Mouse (Mus musculus) hindbrain, embryonic 11.5 days (tissue): ENCODE measurements at regions not wholly inside any gene's neighbourhood (a gene's known extent, or its start where the extent isn't known, plus 50 kb on each side); places are given as distances from the start of the nearest gene placed in this dataset.

Experiments
- ATAC-seq: fragments of 200-750 bp; cut with Nextera tagmentation; 2 replicates; pipeline ENCODE4 v1.8.0; 2017; ENCODE audit warnings: mild to moderate bottlenecking, moderate TSS enrichment, moderate library complexity; ENCODE audit not compliant: low FRiP score
- DNase-seq: peaks from one replicate; pipeline ENCODE4 v3.0.0-alpha.2; 2015; ENCODE audit warnings: low spot score
- H3K27ac ChIP-seq: fragments of 300-500 bp; sonication (generic); 2 replicates; pipeline ENCODE4 v1.5.1; 2014; ENCODE audit warnings: mild to moderate bottlenecking, low read depth, low read length
- H3K27me3 ChIP-seq: fragments of 300-500 bp; sonication (generic); 2 replicates; pipeline ENCODE4 v1.6.1; 2014; ENCODE audit warnings: mild to moderate bottlenecking, low read length, moderate library complexity, mixed read lengths; ENCODE audit not compliant: control insufficient read depth, insufficient read depth
- H3K36me3 ChIP-seq: fragments of 300-500 bp; sonication (generic); 2 replicates; pipeline ENCODE4 v1.6.1; 2014; ENCODE audit warnings: mild to moderate bottlenecking, low read length, moderate library complexity, mixed read lengths; ENCODE audit not compliant: control insufficient read depth, insufficient read depth
- H3K4me1 ChIP-seq: fragments of 300-500 bp; sonication (generic); replicated peaks from 2 replicates; pipeline ENCODE4 v1.6.1; 2014; ENCODE audit warnings: low read length, mixed read lengths; ENCODE audit not compliant: control insufficient read depth, insufficient read depth
- H3K4me2 ChIP-seq: fragments of 300-500 bp; sonication (generic); replicated peaks from 2 replicates; pipeline ENCODE4 v1.6.1; 2014; ENCODE audit warnings: mild to moderate bottlenecking, low read depth, low read length
- H3K4me3 ChIP-seq: fragments of 300-500 bp; sonication (generic); 2 replicates; pipeline ENCODE4 v1.5.1; 2014; ENCODE audit warnings: low read depth, low read length
- H3K9ac ChIP-seq: fragments of 300-500 bp; sonication (generic); 2 replicates; pipeline ENCODE4 v1.6.1; 2014; ENCODE audit warnings: low read depth, low read length
- H3K9me3 ChIP-seq: fragments of 300-500 bp; sonication (generic); 2 replicates; pipeline ENCODE4 v1.6.1; 2016; ENCODE audit warnings: low read length; ENCODE audit not compliant: control insufficient read depth
- WGBS: fragments of 180-500 bp; shearing (Covaris S2); extraction: QIAGEN DNeasy Blood & Tissue Kit; methylation state at CpG from one replicate; pipeline ENCODE4 v1.1.7; 2014; 5-methylcytosine and 5-hydroxymethylcytosine counted together

DNA sequence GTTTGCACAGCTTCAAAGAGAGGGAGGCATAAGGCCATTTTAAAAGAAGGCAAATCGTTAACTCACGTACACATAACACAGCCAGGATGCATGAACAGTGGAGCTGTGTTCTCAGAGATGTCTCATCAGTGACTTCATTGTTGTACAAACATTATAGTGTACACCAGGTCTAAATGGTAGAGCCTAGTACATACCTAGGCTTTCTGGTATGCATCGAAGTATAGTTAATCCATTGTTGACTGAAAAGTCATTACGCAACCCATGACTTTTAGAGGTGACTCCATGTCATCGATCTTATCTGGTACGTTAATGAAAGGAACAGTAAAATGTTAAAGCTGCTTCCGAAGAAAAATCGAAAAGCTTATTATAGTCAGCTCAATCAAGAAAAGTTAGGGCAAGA, 198.7 kb downstream of the Snx19 start:
- H3K27ac ChIP-seq, result no peak overlapping the region
- WGBS, result 91% methylated on average over 8 of the region's 8 CpGs
- no peak overlapping the region for H3K9ac ChIP-seq
- ATAC-seq (no peak), DNase-seq (no peak)
- no peaks in the 10 kb centered on the region for H3K27me3 ChIP-seq
- H3K36me3 ChIP-seq, result no peaks in the 10 kb centered on the region
- no peak overlapping the region for H3K4me2 ChIP-seq
- H3K4me1 ChIP-seq, result no peaks in the 10 kb centered on the region
- H3K4me3 ChIP-seq, result no peak overlapping the region
- no peaks in the 10 kb centered on the region for H3K9me3 ChIP-seq

DNA sequence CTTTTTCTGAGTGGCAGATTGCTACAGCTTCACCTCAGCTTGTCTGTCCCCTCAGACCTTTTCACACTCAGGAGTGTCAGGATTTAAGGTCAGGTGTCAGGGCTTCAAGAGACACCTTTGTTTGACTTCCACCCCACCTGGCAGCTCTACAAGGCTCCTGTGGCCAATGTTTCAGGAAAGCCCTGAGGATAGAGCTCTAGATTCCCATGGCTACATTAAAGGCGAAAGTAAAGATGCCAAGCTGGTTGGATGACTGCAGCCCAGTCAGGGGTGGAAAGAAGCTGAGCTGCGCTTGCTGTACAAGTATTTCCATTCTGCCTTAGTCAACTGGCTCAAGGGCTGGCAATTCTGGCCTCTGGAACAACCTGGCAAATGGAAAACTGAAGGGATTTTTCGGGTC, 198.2 kb downstream of the Snx19 start:
- Histone ChIP-seq H3K27ac (no peak overlapping the region), H3K27me3 (no peaks in the 10 kb centered on the region), H3K4me2 (no peak overlapping the region), H3K4me1 (no peaks in the 10 kb centered on the region), H3K36me3 (no peaks in the 10 kb centered on the region), H3K9ac (no peak overlapping the region), H3K9me3 (no peaks in the 10 kb centered on the region), H3K4me3 (no peak overlapping the region)
- DNase-seq (no peak), ATAC-seq (no peak)
- WGBS, result 89% methylated on average over 3 of the region's 3 CpGs

- no peak overlapping the region for H3K4me3 ChIP-seq
- no peaks in the 10 kb centered on the region for H3K27me3 ChIP-seq
- DNase-seq, result no peak
- WGBS, result 87% methylated on average over 5 of the region's 5 CpGs
- no peaks in the 10 kb centered on the region for H3K4me1 ChIP-seq
- H3K9me3 ChIP-seq, result no peaks in the 10 kb centered on the region
- no peak overlapping the region for H3K9ac ChIP-seq
- no peak overlapping the region for H3K4me2 ChIP-seq
- H3K36me3 ChIP-seq, result no peaks in the 10 kb centered on the region
- ATAC-seq, result no peak
- no peak overlapping the region for H3K27ac ChIP-seq
Observed at GRCm38 (mm10) chr9:30624481-30624880, 197.6 kb downstream of the Snx19 start.

DNA sequence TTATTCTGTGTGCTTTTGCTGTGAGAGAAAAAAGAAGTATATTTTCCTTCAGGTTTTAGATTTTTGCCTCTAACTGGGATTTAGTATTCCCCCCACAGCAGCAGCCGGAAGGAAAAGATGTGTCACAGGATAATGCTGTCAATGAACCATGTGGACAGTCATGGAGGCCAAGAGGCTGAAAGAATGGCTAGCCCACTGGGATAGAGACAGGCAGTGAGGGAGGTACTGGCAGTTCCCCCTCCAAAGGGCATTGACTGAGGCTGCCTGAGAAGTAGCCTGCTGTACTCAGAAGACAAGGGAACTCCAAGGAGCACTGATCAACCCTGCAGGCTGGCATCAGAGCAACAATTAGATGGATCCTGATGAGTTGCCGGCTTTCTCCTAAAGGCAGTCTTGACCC, 192.4 kb downstream of the Snx19 start:
- Histone ChIP-seq H3K4me2 (no peak overlapping the region), H3K9me3 (no peaks in the 10 kb centered on the region), H3K9ac (no peak overlapping the region), H3K27me3 (no peaks in the 10 kb centered on the region), H3K4me3 (no peak overlapping the region), H3K4me1 (no peaks in the 10 kb centered on the region), H3K27ac (no peak overlapping the region), H3K36me3 (no peaks in the 10 kb centered on the region)
- no peak for DNase-seq
- ATAC-seq, result no peak
- WGBS, result 85% methylated on average over 2 of the region's 2 CpGs

- no peak overlapping the region for H3K27ac ChIP-seq
- H3K9ac ChIP-seq, result no peak overlapping the region
- no peak overlapping the region for H3K4me3 ChIP-seq
- no peaks in the 10 kb centered on the region for H3K9me3 ChIP-seq
- no peaks in the 10 kb centered on the region for H3K27me3 ChIP-seq
- H3K4me2 ChIP-seq, result no peak overlapping the region
- no peaks in the 10 kb centered on the region for H3K4me1 ChIP-seq
- no peaks in the 10 kb centered on the region for H3K36me3 ChIP-seq
- 81% methylated on average over 2 of the region's 2 CpGs for WGBS
- ATAC-seq, result no peak
- no peak for DNase-seq
Observed at GRCm38 (mm10) chr9:30618181-30618580, 191.3 kb downstream of the Snx19 start.

GRCm38 (mm10) chr9:30613715-30614114, 186.8 kb downstream of the Snx19 start:
- no peak overlapping the region for H3K9ac ChIP-seq
- ATAC-seq (no peak), DNase-seq (no peak)
- H3K27me3 ChIP-seq, result no peaks in the 10 kb centered on the region
- H3K36me3 ChIP-seq, result no peaks in the 10 kb centered on the region
- 79% methylated on average over 6 of the region's 6 CpGs for WGBS
- H3K4me3 ChIP-seq, result no peak overlapping the region
- no peaks in the 10 kb centered on the region for H3K9me3 ChIP-seq
- H3K4me1 ChIP-seq, result no peaks in the 10 kb centered on the region
- no peak overlapping the region for H3K4me2 ChIP-seq
- H3K27ac ChIP-seq, result no peak overlapping the region

- ATAC-seq (no peak), DNase-seq (no peak)
- H3K27ac ChIP-seq, result no peak overlapping the region
- no peaks in the 10 kb centered on the region for H3K4me1 ChIP-seq
- no peak overlapping the region for H3K4me2 ChIP-seq
- no peaks in the 10 kb centered on the region for H3K27me3 ChIP-seq
- WGBS, result 93% methylated on average over 5 of the region's 5 CpGs
- no peak overlapping the region for H3K9ac ChIP-seq
- no peaks in the 10 kb centered on the region for H3K36me3 ChIP-seq
- no peak overlapping the region for H3K4me3 ChIP-seq
- no peaks in the 10 kb centered on the region for H3K9me3 ChIP-seq
Observed at GRCm38 (mm10) chr9:30613003-30613552, 186.2 kb downstream of the Snx19 start.

DNA sequence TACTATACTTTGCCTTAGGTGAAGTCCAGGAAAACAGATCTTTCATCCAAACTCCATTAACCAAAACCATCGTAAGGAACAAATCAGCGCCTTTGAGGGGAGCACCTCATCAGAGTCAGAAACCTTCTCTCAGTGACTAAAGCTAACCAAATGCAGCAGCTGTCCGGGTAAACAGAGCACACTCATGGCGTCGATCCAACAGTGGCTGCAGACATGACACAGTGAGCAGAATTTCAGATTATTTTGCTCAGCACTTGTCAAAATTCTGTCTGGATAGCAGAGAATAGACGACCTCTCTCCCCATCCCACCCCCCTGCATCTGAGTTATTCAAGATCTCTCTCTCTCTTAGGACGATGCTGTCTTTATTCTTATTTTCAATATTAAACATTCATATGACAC, 183.4 kb downstream of the Snx19 start:
- Histone ChIP-seq H3K4me1 (no peaks in the 10 kb centered on the region), H3K4me2 (no peak overlapping the region)
- no peak for ATAC-seq

GRCm38 (mm10) chr9:30599756-30600155, 172.8 kb downstream of the Snx19 start:
- Histone ChIP-seq H3K9me3 (no peaks in the 10 kb centered on the region), H3K4me2 (no peak overlapping the region), H3K27me3 (no peaks in the 10 kb centered on the region), H3K4me1 (no peaks in the 10 kb centered on the region), H3K27ac (no peak overlapping the region), H3K36me3 (no peaks in the 10 kb centered on the region), H3K4me3 (no peak overlapping the region), H3K9ac (no peak overlapping the region)
- WGBS, result 65% methylated on average over 7 of the region's 7 CpGs
- ATAC-seq (no peak), DNase-seq (no peak)

More for the DNA sequence above, 183.4 kb downstream of the Snx19 start:
- H3K4me3 ChIP-seq, result no peak overlapping the region
- H3K36me3 ChIP-seq, result no peaks in the 10 kb centered on the region
- no peak overlapping the region for H3K27ac ChIP-seq
- H3K9me3 ChIP-seq, result no peaks in the 10 kb centered on the region
- no peaks in the 10 kb centered on the region for H3K27me3 ChIP-seq
- H3K9ac ChIP-seq, result no peak overlapping the region
- no peak for DNase-seq
- WGBS, result 85% methylated on average over 7 of the region's 7 CpGs
